Mouse (Mus musculus) embryonic fibroblast, embryonic 13.5 days (primary cell): ENCODE data around the gene Ahnak2.

ENCODE experiments used
- CTCF ChIP-seq: IDR thresholded peaks from 2 replicates; pipeline ENCODE4 v1.5.1; 2011; ENCODE audit warnings: mild to moderate bottlenecking, control low read depth, low read length, moderate library complexity, borderline replicate concordance; ENCODE audit not compliant: insufficient read depth
- POLR2A ChIP-seq: IDR thresholded peaks from 2 replicates; pipeline ENCODE4 v1.6.1; 2011; ENCODE audit warnings: low read depth, mild to moderate bottlenecking, control low read depth, low read length, moderate library complexity

DNA sequence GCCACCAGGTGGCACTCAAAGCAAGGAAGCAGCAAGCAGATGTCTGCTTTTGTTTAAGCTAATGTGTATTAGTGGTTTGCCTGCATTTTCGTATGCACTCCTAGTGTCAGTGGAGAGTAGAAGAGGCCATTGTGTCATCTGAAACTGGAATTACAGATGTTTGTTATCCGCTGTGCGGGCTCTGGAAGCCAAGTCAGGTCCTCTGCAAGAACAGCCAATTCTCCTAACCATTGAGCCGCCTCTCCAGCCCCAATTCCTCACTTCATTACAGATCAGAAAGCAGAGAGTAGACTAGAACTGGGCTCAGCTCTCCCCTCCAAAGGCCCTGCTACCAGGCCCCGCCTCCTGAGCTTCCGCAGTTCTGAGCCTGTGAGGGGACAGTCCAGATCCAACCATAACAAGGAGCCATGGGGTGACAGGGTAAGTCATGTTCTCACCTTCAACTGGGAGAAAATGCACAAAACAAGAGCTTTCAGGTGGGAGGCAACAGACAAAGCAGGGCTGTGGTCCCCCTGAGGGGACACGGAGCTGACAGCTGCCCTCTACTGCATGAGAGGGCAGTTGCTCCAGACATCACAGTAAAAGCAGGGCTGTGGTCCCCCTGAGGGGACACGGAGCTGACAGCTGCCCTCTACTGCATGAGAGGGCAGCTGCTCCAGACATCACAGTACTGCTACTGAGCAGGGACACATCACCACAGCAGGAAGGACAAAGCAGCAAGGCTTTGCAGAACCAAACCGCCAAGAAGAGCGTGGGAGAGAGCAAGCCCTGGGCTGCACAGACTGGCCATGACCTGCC is 55.5 kb downstream of the Ahnak2 start:
- no peak for TF ChIP-seq CTCF
- TF ChIP-seq POLR2A = no peak
